Mouse (Mus musculus) forebrain, embryonic 12.5 days (tissue): ENCODE data around the gene Plxdc1. TPM values are rescaled to one million over a fixed set of nuclear protein-coding genes. Genes with fewer than 3 reads are reported as not detected.

ENCODE experiments used
- ATAC-seq: fragments of 200-750 bp; cut with Nextera tagmentation; 2 replicates; pipeline ENCODE4 v1.8.0; 2017; ENCODE audit warnings: moderate TSS enrichment; ENCODE audit not compliant: low FRiP score
- H3K27ac ChIP-seq: fragments of 300-500 bp; sonication (generic); 2 replicates; pipeline ENCODE4 v1.5.1; 2016; ENCODE audit warnings: mild to moderate bottlenecking
- H3K27me3 ChIP-seq: fragments of 300-500 bp; sonication (generic); 2 replicates; pipeline ENCODE4 v1.6.1; 2016; ENCODE audit warnings: mild to moderate bottlenecking
- H3K36me3 ChIP-seq: fragments of 300-500 bp; sonication (generic); replicated peaks from 2 replicates; pipeline ENCODE4 v1.6.1; 2016; ENCODE audit warnings: mild to moderate bottlenecking
- H3K4me1 ChIP-seq: fragments of 300-500 bp; sonication (generic); 2 replicates; pipeline ENCODE4 v1.6.1; 2016
- H3K4me2 ChIP-seq: fragments of 300-500 bp; sonication (generic); 2 replicates; pipeline ENCODE4 v1.6.1; 2016; ENCODE audit warnings: mild to moderate bottlenecking, moderate library complexity
- H3K4me3 ChIP-seq: fragments of 300-500 bp; sonication (generic); replicated peaks from 2 replicates; pipeline ENCODE4 v1.5.1; 2016; ENCODE audit warnings: mild to moderate bottlenecking
- H3K9ac ChIP-seq: fragments of 300-500 bp; sonication (generic); 2 replicates; pipeline ENCODE4 v1.6.1; 2016; ENCODE audit warnings: mild to moderate bottlenecking
- H3K9me3 ChIP-seq: fragments of 300-500 bp; sonication (generic); 2 replicates; pipeline ENCODE4 v1.6.1; 2016
- WGBS: fragments of 180-500 bp; shearing (Covaris S2); methylation state at CpG from one replicate; pipeline ENCODE4 v1.1.7; 2016; 5-methylcytosine and 5-hydroxymethylcytosine counted together
- polyA plus RNA-seq: library from polyadenylated mRNA; unstranded; fragments of >200 nt; fragmentation: Nextera tagmentation; extraction: Ambion mirVana; gene quantifications from 2 replicates; pipeline ENCODE4 v1.2.1, GENCODE M21; 2016

The Plxdc1 gene
- 0.22 and 0.33 TPM in 2 replicates for polyA plus RNA-seq

DNA sequence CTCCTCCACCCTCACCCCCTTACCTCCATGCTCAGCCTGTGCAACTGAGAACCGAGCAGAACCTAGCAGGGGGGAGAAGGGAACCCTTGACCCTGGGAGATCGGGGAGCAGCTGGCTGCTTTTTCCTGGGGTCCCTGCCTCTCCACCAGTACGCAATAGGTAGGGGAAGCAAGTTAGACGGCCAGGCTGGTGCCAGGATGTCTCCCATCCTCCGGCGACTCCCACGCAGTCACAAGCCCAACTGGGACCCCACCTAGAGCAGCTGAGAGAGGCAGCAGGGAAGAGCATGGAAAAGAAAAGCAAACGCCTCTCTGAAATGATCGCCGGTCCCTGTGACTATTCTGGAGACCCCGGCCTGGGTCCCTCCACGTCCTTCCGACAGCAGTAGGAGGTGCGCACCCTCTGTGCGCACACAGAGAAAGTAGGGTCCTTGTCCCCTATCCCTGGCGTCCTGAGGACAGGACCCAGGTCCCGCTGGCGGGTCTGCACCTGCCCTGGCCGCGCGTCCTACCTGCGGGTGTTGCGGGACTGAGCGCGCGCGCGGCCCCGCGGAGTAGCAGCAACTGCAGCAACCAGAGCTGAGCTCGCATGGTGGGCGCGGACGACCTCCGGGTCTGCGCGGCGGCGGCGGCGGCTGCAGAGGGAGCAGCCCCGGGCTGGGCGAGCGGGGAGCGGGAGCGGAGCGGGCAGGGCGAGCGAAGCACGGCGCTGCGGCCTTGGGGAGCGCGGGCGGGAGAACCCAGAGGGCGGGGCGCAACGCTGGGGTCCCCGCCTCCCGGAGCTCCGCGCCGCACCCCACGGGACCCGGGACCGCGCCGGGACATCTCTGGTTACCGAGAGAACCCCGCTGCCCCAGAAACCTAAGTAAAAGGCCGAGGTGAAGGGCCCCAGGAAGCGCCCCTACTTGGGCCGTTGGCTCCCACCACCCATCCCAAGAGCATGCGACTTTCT is at the start of gene Plxdc1:
Gene Plxdc1, minus strand, starts transcription at position 718 of the 951 bp plus-strand sequence.
- Histone ChIP-seq H3K4me1 (peaks cover 27% of the 10 kb centered on the region), H3K9ac (peak within 1 kb of the TSS; percentile 61), H3K27ac (no peak within 1 kb of the TSS), H3K27me3 (peaks cover 53% of the 10 kb centered on the region), H3K9me3 (no peaks in the 10 kb centered on the region), H3K36me3 (no peaks in the 10 kb centered on the region), H3K4me2 (peak within 1 kb of the TSS; percentile 84), H3K4me3 (peak within 1 kb of the TSS; percentile 88)
- ATAC-seq = no peak
- WGBS = 2% methylated on average over 67 of the region's 74 CpGs

DNA sequence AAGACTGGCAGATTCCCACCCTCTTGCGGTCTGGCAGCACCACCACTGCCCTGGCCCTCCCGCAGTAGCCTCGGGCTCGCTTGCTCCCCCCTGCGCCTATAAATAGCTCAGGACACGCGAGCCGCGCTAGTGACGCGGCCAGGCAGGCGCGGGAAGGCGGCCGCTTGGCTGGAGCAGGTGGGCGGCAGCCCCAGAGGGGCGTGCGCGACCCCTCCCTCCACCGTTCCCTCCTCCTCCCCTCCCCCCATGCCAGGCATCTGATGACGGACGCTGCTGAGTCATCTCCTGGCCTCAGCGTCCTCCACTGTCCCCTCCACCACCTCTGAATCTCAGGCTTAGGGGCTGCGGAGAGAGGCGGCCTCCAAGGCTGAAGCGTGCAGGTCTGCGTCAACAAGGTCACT is 49.7 kb upstream of the Plxdc1 start:
- peak; percentile 77 for ATAC-seq
- Histone ChIP-seq H3K9me3 (no peaks in the 10 kb centered on the region), H3K4me3 (peak overlapping the region; percentile 37), H3K4me2 (peak overlapping the region; percentile 81), H3K9ac (peak overlapping the region; percentile 50), H3K27ac (no peak overlapping the region), H3K36me3 (peaks cover 4% of the 10 kb centered on the region), H3K27me3 (peaks cover 30% of the 10 kb centered on the region), H3K4me1 (peaks cover 22% of the 10 kb centered on the region)
- WGBS = under 1% methylated on average over 24 of the region's 27 CpGs

DNA sequence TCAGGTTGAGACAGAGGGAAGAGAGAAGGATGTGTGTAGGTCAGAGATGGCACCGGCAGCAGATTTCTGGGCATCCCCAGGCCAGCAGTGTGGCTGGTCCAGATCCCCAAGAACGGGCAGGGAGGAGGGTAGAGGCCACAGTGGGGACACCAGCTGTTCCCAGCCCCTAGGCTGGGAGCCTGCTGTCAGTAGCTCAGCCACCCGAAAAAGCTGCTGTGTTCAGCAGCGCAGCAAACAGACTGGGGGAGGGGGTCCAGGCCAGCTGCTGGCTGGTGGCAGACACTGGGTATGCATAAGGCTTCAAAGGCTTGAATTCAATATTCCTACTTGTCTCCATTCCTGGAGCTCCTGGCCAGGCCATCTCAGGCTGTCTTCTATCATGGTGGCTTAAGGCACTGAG is 48.6 kb upstream of the Plxdc1 start:
- H3K9ac ChIP-seq = 0 out of 2 replicates have a peak overlapping the region, but pooled peaks have one; percentile 12
- 25% methylated on average over 4 of the region's 4 CpGs for WGBS
- no peaks in the 10 kb centered on the region for H3K9me3 ChIP-seq
- H3K4me1 ChIP-seq = peaks cover 22% of the 10 kb centered on the region
- peaks cover 15% of the 10 kb centered on the region for H3K36me3 ChIP-seq
- no peak overlapping the region; the same call in 1 of the 2 replicates for H3K4me2 ChIP-seq
- H3K27ac ChIP-seq = peak overlapping the region; percentile 36; the same call in 1 of the 2 replicates
- H3K4me3 ChIP-seq = no peak overlapping the region
- peak; percentile 43; the same call in 1 of the 2 replicates for ATAC-seq
- H3K27me3 ChIP-seq = peaks cover 30% of the 10 kb centered on the region

DNA sequence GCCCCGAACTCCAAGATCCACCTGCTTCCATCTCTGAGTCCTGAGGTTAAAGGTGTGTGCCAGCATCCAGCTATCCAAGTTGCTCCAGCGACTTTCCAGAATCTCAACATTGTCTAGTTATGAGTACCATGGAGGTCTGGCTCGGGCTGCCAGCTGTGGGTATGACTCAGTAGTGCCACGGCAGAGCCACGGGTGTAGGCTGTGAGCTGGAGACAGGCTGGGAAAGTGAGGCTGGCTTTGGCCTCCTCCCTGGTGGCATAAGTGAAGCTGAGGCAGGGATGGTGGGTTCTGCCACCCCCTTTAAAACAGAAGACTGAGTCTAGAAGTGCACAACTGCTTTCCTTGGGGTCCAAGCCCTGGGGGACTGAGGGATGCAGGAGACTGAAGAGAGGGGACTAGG is 47.8 kb upstream of the Plxdc1 start:
- H3K9ac ChIP-seq = no peak overlapping the region
- no peak overlapping the region for H3K4me3 ChIP-seq
- ATAC-seq = no peak
- H3K4me2 ChIP-seq = no peak overlapping the region
- H3K27me3 ChIP-seq = peaks cover 30% of the 10 kb centered on the region
- WGBS = 85% methylated on average over 5 of the region's 5 CpGs
- H3K9me3 ChIP-seq = no peaks in the 10 kb centered on the region
- peaks cover 22% of the 10 kb centered on the region for H3K4me1 ChIP-seq
- no peak overlapping the region for H3K27ac ChIP-seq
- H3K36me3 ChIP-seq = peaks cover 23% of the 10 kb centered on the region

DNA sequence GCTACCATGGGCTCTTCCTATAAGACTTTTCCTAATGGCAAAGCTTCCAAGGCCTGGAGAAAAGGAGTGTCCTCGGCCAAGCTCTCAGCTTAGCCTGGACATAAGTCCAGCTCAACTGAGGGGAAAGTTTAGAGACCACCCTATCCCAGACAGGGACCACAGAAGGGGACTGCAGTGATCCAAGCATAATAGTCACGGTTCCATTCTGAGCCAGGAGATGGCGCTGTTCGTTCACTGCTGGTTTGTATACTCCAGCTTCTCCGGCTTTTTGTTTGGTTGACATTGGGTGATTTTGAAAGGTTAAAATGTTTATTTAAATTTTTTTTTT is 45.2 kb upstream of the Plxdc1 start:
- Histone ChIP-seq H3K9ac (no peak overlapping the region), H3K27me3 (peaks cover 11% of the 10 kb centered on the region), H3K4me1 (peaks cover 35% of the 10 kb centered on the region), H3K4me3 (no peak overlapping the region), H3K36me3 (peaks cover 33% of the 10 kb centered on the region), H3K4me2 (no peak overlapping the region), H3K9me3 (no peaks in the 10 kb centered on the region), H3K27ac (no peak overlapping the region)
- WGBS = 9% methylated on average over 5 of the region's 5 CpGs
- ATAC-seq = no peak

DNA sequence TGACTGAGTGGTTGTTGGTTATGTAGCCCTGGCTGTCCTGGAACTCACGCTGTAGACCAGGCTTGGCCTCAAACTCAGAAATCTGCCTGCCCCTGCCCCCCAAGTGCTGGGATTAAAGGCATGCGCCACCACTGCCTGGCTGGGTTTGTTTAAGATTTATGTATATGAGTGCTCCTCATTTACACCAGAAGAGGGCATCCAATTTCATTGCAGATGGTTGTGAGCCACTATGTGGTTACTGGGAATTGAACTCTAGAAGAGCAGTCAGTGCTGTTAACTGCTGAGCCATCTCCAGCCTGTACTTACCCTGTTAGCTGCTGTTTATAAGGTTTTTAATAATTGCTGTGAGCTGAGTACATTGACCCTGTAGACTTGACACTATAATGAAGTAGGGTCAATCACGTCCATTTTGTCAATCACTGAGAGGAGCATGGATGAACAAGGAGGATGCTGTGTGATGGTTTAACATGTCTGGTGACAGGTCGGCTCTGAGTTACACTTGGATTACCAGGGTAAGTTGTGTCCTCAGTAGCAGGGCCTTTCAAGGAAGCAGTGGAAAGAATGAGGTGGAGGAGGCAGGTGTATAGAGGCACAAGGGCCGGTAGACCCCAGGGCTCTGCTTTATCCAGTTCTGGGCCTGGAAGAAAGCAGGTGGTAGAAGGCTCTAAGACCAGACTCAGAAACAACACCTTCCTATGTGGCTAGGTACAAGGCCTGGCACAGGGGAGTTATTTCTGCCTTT is 44.6 kb upstream of the Plxdc1 start:
- no peak for ATAC-seq
- Histone ChIP-seq H3K4me2 (no peak overlapping the region), H3K4me3 (no peak overlapping the region), H3K4me1 (peaks cover 34% of the 10 kb centered on the region), H3K27me3 (peaks cover 6% of the 10 kb centered on the region; the same call in 1 of the 2 replicates), H3K27ac (no peak overlapping the region), H3K9me3 (no peaks in the 10 kb centered on the region), H3K36me3 (peaks cover 33% of the 10 kb centered on the region), H3K9ac (no peak overlapping the region)
- WGBS = 52% methylated on average over 5 of the region's 5 CpGs

DNA sequence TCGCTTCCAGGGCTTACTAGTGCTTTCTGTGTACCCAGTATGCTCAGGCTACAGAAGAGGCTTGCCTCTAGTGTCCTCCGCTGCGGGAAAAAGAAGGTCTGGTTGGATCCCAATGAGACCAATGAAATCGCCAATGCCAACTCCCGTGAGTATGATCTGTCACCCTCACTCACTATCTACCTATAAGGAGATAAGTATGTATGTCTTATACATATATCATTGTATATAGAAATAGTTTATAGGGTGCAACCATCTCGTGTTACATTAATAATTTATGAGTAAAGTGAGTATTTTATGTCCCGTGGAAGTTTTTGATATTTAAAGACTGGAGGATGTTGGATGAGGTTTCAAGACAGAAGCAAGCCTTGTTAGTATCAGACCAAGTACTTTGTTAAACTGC is 41.5 kb upstream of the Plxdc1 start:
- 32% methylated on average over 7 of the region's 7 CpGs for WGBS
- ATAC-seq = no peak
- no peaks in the 10 kb centered on the region for H3K27me3 ChIP-seq
- peak overlapping the region; percentile 99 for H3K4me3 ChIP-seq
- H3K9me3 ChIP-seq = no peaks in the 10 kb centered on the region
- peaks cover 33% of the 10 kb centered on the region for H3K36me3 ChIP-seq
- peak overlapping the region; percentile 93 for H3K4me2 ChIP-seq
- peaks cover 34% of the 10 kb centered on the region for H3K4me1 ChIP-seq
- H3K9ac ChIP-seq = peak overlapping the region; percentile 99
- no peak overlapping the region for H3K27ac ChIP-seq

DNA sequence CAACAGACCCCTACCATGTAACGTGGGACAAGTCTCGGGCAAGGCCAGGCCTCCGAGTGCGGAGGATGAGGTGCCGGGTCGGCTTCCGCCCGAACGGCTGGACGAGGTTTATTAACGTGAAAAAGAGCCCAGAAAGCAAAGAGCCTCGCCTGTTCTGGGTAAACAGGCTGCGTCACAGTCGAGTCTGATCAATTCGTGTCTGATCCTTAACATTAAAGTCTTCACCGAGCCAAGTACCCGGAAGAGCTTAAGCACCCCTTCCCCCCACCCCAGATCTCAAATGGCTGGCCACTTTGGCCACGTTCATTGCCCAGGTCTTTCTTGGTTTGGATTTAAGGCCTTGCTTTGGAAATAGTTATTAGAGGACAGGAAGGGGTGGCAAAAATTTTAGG is 41.0 kb upstream of the Plxdc1 start:
- H3K4me1 ChIP-seq = peaks cover 34% of the 10 kb centered on the region
- H3K9me3 ChIP-seq = no peaks in the 10 kb centered on the region
- peak overlapping the region; percentile 93 for H3K4me2 ChIP-seq
- peak overlapping the region; percentile 99 for H3K4me3 ChIP-seq
- WGBS = under 1% methylated on average over 18 of the region's 18 CpGs
- peaks cover 33% of the 10 kb centered on the region for H3K36me3 ChIP-seq
- peak overlapping the region; percentile 99 for H3K9ac ChIP-seq
- no peak for ATAC-seq
- no peaks in the 10 kb centered on the region for H3K27me3 ChIP-seq
- H3K27ac ChIP-seq = peak overlapping the region; percentile 86

DNA sequence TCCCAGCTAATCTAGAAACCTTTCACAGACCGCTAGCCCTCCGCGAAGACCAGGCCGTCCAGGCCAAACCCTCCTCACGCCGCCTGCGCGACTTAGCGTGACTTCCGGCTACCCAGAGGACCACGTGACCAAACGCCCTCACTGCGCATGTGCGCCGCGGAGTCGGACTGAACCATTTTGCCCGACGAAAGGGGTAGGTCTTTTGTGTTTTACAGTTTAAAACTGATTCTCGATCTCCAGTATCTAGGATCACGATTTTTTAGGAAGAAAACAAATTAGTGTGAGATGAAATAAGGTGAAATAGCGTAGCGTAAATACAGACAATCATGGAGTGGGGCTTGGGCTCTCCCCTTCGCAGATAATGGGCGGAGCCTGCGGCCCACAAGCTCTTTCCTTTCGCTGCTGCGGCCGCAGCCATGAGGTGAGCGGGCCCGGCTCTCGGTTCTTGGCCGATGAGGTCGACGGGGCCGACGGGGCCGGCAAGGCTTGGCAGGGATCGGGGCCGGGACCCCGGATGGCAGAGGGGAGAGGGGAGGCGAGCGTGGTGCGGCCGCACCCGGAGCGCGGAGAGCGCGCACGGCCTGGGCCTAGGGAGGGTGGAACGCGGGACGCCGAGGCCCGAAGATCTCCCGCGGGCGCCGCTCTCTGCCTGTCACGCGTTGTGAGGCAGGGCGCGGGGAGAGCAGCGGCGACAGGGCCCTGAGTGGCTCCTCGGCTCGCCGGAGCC is 40.5 kb upstream of the Plxdc1 start, which contains the start of gene Rpl19:
Gene Rpl19, plus strand, starts transcription at position 141 of the 727 bp plus-strand sequence.
- under 1% methylated on average over 69 of the region's 69 CpGs for WGBS

DNA sequence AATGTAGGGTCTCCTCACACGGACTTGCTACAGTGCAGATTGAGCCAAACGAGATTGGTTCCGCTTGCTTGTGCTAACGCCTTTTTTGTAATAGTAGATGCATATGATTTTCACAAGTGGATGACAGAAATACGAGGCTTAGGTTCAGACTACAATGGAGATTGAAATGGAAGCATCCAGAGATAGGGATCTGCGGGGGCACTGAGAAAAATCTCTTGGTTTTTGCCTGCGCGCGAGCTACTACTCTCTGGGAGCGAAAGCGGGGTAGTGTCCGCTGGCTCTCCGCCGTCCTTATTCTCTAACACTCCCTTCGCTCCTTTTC is 40.0 kb upstream of the Plxdc1 start:
- Histone ChIP-seq H3K4me1 (peaks cover 41% of the 10 kb centered on the region), H3K27me3 (no peaks in the 10 kb centered on the region), H3K27ac (peak overlapping the region; percentile 86), H3K9me3 (no peaks in the 10 kb centered on the region), H3K4me2 (peak overlapping the region; percentile 93), H3K9ac (peak overlapping the region; percentile 99), H3K4me3 (peak overlapping the region; percentile 99), H3K36me3 (peaks cover 31% of the 10 kb centered on the region)
- 6% methylated on average over 15 of the region's 15 CpGs for WGBS
- ATAC-seq = no peak

More for the DNA sequence above, 40.5 kb upstream of the Plxdc1 start, which contains the start of gene Rpl19:
- H3K27ac ChIP-seq = peak within 1 kb of the TSS; percentile 86
- H3K27me3 ChIP-seq = no peaks in the 10 kb centered on the region
- peak within 1 kb of the TSS; percentile 99 for H3K9ac ChIP-seq
- peaks cover 33% of the 10 kb centered on the region for H3K36me3 ChIP-seq
- H3K4me2 ChIP-seq = peak within 1 kb of the TSS; percentile 93
- H3K4me1 ChIP-seq = peaks cover 36% of the 10 kb centered on the region
- peak; percentile 75 for ATAC-seq
- peak within 1 kb of the TSS; percentile 99 for H3K4me3 ChIP-seq
- H3K9me3 ChIP-seq = no peaks in the 10 kb centered on the region

DNA sequence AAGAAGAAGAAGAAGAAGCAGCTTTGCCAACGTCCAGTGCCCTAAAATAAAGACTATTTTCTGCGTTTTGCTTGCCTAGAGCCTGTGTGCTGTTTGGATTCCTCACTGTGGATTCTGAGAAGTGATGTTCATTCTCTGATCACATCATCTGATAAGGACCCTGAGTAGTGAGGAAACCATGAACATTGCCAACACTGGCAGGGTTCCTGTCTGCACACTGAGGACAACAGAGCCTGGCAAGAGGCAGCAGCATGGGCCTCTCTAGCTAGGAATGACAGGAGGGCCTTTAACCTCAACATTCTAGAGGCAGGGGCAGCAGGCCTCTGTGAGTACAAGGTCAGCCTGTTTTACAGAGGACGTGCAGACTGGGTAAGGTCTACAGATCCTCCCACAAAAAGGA is 38.3 kb upstream of the Plxdc1 start:
- peaks cover 15% of the 10 kb centered on the region for H3K36me3 ChIP-seq
- no peak overlapping the region for H3K4me2 ChIP-seq
- H3K4me3 ChIP-seq = no peak overlapping the region
- no peak overlapping the region for H3K9ac ChIP-seq
- no peak for ATAC-seq
- no peaks in the 10 kb centered on the region for H3K27me3 ChIP-seq
- peaks cover 58% of the 10 kb centered on the region for H3K4me1 ChIP-seq
- WGBS = 91% methylated on average over 3 of the region's 3 CpGs
- H3K9me3 ChIP-seq = no peaks in the 10 kb centered on the region
- H3K27ac ChIP-seq = no peak overlapping the region
